Mouse (Mus musculus): ENCODE data around the gene Zdhhc8. TPM values are rescaled to one million over a fixed set of nuclear protein-coding genes. Genes with fewer than 3 reads are reported as not detected.

The Zdhhc8 gene
- polyA plus RNA-seq, 1 experiment: 11.5 TPM

DNA sequence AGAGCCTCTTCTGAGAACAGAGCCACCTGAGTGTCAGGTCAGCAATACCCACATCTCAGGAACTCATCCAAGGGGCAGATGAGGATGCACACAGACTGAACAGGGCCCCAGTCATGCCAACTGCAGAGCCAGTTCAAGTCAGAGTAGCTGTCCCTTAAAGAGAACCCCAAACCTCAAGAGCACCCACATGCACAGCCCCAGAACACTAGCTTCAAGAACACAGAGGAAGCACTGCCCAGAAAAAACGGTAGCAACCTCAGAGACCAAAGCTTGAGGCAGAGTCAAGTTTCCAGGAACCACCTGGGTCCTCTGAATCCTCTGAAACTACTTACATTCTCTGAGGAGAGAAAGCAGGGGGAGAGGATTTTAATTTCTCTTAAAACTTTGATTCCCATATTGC lies 1.5 kb downstream of the Zdhhc8 start:
- WGBS: 27% methylated on average over 1 of the region's 1 CpGs
- no peak for DNase-seq (ENCODE audit: low read depth, low spot score)

DNA sequence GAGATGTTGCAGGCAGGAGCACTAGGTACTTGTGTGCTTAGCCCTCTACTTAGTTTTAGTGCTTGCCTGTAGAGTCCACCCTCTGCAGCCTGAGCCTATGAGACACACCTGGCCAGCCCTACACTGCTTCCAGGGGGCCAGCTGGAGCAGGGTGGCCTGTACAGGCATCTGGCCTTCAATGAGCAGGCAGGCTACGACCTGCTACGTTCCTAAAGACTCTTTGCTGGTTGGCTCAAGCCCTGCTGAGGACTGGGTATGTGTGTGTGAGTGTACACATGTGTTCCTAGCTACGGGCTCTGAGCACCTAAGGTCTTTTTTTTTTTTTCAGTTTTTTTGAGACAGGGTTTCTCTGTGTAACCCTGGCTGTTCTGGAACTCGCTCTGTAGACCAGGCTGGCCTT lies 3.5 kb downstream of the Zdhhc8 start:
- no peak for DNase-seq (ENCODE audit: low read depth, low spot score)
- WGBS: 78% methylated on average over 4 of the region's 4 CpGs

DNA sequence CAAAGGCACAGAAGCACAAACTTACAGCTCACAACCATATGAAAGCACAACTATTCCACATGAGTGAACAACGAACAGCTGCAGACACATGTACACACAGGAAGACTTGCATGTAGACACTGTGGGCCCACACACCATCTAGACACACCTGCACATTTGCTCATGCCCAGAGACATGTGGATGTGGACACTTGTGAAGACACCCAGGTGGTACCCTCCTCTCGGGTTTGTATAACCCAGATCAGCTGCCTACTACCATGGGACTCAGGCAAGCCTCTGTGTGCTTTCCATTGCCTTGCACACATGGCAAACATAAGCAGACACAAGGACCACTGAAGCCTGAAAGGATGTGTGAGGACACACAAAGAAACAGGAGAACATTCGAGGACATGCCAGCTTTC lies 3.9 kb downstream of the Zdhhc8 start:
- 73% methylated on average over 3 of the region's 3 CpGs for WGBS
- DNase-seq (ENCODE audit: low read depth, low spot score): no peak

DNA sequence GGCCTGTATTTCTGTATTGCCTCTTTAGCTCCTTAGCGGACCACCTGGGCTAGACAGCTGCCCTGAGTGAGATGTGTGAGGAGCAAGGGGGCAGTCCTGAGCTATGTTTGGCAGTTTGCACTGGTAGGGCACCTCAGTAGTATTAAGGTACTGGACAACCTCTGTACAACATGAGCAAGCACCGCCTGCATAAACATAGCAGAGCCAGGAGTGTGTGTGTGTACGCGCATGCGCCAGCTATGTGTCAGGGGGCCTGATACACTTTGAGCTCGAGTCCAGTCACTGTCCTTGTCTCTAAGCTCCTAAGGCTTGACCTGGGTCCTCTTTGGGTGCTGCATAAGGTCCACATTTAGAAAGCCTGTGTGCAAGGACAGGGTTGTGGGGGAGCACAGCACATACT lies 4.3 kb downstream of the Zdhhc8 start:
- 83% methylated on average over 6 of the region's 6 CpGs for WGBS
- no peak for DNase-seq (ENCODE audit: low read depth, low spot score)

DNA sequence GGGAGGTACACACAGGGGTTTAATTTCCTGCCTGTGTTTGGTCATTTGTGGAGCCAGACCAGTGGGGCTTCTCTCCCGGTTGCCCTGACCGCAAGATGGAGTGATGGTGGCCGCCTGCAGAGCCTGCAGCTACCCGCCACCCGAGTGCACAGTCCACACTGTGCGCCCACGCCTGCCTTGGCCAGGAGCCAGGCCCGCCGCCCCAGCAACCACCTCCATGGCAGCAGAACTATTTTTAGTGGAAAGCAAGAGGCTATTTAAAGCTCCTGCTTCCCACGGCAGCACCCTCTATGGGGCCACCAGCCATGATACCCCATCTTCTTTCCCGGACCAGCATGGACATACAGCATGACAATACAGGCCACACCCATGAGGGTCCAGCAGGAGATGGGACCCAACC lies 5.3 kb downstream of the Zdhhc8 start:
- DNase-seq (ENCODE audit: low read depth, low spot score): no peak
- WGBS: 48% methylated on average over 11 of the region's 11 CpGs

DNA sequence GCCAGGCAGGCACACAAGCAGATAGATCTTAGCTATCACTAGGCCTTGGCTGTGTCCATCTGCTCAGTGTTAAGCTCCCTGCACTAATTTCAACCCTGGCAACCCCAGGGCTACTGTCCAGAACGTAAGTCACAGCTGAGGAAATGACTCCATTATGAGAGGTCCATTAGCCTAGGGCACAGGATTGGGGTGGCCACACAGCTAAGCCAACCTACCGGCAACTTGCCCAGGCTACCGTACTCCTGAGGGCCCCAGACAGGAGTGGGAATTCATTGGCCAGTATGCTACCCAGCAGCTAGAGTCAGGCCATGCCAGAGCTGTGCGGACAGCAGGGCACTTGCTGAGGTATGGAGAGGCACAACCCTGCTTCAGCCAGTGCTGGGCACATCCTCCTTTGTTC lies 6.1 kb downstream of the Zdhhc8 start:
- 88% methylated on average over 4 of the region's 4 CpGs for WGBS
- no peak for DNase-seq (ENCODE audit: low read depth, low spot score)

DNA sequence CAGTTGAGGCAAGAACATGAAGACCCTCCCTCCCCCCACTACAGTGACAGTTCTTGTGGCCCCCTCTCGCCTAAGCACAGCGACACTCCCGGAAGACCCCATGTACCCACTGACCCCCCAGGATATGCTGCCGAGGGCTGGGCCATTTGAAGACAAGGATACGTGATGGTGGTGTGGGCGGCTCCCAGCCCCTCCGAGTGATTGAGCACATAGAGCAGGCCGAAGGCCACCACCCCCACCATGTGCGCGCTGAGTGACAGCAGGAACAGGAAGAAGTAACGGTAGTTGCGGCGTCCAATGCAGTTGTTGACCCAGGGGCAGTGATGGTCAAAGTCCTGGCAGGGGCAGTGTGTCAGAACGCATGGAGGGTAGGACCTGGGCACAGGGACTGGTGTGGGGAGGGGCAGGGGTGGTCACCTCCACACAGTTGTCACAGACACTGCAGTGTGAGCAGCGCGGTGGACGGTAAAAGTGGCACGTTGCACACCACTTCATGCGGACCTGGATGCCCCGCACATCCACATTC lies 7.0 kb downstream of the Zdhhc8 start:
- no peak for DNase-seq (ENCODE audit: low read depth, low spot score)
- WGBS: 95% methylated on average over 20 of the region's 20 CpGs

DNA sequence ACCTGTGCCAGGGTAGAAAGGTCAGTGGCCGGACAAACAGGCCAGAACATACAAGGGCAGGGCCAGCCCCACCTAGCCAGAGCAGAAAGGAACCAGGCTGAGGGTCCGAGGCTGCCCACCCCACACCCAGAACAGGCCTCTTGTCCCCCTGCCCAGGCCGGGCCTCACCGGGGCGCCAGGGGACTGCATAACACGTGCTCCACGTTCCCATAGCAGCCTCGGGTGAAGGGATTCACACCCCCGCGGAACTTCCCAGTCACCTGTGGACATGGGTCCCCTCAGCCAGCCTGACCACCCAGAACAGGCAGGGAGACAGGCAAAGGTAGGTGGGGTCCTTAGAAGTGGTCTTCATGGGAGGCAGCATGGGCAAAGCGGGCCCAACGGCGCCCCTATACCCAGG lies 7.7 kb downstream of the Zdhhc8 start:
- no peak for DNase-seq (ENCODE audit: low read depth, low spot score)
- 91% methylated on average over 13 of the region's 13 CpGs for WGBS

DNA sequence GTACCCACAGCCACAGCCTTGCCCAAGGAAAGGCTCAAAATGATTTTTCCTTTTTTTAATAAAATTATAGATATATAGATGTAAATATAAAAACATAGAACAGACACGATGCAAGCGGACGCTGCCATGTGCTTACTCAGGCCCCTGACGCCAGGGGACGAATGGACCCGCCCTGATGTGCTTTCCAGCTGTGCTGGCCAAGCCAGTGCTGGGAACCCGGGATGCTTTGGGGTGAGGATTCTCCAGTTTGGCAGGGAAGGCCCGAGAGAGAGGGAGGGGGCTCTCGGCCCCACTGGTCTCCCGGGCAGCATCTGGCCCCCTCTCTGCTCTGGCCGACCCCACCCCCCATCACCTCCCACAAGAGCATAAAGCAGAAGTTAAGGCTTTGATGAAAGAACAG lies 12.7 kb downstream of the Zdhhc8 start:
- DNase-seq (ENCODE audit: low read depth, low spot score): no peak
- 81% methylated on average over 11 of the region's 11 CpGs for WGBS

DNA sequence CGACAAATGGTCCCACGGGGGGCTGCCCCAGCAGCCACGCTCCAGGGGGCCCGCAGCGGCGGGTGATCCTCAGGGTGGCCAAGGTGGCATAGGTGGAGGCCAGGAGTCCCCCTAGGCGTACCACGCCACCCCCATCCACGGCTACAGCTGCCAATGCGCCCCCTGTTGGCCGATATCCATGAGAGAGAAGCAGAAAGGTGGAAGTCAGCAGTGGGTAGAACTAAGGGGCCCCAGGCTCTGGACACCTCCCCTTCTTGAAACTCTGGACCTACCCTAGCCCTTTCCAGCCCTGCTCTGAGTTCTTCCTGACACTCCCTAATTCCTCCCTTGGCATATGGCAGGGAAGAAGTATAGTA lies 13.4 kb downstream of the Zdhhc8 start:
- 70% methylated on average over 11 of the region's 11 CpGs for WGBS
- no peak for DNase-seq (ENCODE audit: low read depth, low spot score)

DNA sequence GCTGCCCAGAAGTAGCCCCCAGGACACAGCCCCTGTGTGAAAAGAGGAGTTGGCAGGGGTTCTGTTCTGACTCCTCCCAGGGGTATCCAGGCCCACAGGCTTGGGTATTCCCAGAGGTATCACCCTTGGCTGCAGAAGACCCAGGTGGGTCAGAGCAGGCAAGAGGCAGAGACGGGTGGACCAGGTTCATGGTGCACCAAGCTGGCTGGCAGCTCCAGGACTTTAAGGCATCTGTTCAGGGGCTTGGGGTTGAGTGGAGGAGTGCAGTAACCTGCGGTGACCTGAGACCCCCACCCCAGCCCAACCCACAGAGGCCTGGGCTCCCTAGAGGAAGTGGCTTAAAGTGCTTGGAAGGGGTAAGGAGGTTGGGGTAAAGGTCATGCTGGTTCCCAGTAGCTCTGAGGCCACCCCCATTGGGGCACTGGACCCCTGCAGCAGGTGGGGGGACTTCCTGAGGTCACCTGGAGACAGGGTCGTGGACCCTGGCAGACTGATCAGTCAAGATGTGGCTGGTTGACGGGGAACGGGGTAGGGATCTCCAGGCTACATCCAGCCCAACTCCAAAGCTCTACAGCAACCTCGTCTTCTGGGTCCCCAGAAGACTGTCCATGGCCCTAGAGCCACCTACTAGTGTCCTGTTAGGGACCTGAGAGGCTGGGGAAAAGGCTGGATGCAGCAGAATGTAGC lies 13.9 kb downstream of the Zdhhc8 start:
- WGBS: 89% methylated on average over 6 of the region's 6 CpGs
- no peak for DNase-seq (ENCODE audit: low read depth, low spot score)

DNA sequence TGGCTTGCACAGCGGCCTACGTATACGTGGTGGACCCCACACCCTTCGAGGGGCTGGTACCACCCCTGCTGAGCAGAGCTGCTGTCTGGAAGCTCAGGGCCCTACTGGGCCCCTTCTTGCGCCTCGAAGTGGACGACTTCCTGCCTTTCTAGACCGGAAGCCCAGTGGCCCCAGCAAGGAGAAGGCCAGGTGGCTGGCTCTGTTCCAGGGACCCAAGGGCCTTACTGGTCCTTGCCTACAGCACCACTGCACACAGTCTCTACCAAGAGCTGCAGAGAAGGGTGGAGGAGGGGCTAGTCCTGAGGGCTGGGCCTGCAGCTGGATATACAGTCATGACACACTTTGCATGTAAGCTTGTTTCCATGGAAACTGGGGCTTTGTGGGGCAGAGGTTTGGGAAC lies 14.9 kb downstream of the Zdhhc8 start:
- no peak for DNase-seq (ENCODE audit: low read depth, low spot score)
- 33% methylated on average over 8 of the region's 8 CpGs for WGBS

DNA sequence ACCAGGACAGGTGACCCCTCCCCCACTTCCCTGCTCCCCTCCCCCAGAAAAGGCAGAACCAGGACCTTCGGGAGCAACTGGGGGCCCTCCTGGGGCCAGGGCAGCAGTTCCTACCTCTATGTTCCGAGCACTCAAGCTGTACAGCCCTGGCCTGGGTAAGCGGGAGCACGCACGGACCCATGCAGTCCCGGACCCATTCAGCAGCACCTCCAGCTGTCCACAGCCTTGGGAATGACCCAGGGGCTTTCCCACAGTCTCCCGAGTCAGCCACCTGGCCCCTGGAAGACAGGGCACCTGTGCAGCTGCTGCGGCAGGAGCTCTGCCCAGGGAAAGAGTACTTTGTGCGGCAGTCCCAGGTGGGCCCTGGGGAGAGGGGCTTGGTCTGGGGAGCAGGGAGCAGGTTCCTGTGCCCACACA lies 16.3 kb downstream of the Zdhhc8 start:
- WGBS: 64% methylated on average over 9 of the region's 9 CpGs
- DNase-seq (ENCODE audit: low read depth, low spot score): no peak

DNA sequence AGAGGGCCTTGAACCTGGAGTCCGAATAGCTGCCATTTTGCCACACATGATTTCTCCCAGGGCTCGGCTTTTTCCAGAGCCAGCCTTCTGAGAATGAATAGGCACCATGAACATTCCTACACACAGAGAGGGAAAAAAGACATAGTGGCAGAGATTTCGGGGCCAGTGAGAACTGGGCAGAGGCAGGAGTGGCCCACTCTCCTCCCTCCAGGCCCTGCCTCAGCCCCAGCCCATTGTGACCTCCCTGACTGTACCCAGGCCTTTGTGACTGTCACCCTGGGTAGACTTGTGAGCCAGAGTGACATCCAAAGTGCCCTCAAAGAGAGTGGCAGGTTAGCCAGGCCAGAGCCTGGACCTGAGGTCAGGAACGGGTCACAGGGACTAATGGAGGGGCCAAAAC lies 17.4 kb downstream of the Zdhhc8 start, which contains the start of gene Ccdc188:
TSS of gene Ccdc188 (plus strand) at position 301 of the 400 bp plus-strand sequence.
- no peak for DNase-seq (ENCODE audit: low read depth, low spot score)
- 94% methylated on average over 4 of the region's 4 CpGs for WGBS

DNA sequence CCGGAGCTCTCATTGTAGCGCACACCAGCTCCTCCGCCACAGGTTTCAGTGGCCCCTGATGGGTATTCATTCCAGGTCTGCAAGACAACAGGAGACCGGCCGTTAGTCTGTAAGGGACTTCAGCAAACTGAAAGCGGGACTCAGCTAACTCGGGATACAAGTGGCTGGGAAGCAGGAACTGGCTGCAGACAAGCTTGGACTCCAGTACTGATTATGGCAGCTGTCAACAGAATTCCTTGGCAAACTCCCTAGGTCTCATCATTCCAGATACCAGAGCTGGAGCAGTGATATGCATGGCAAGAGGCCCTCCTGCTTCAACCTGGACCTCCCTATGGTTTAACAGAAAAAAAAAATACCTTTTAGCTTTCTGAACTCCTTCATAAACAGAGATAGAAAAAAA lies 20.1 kb downstream of the Zdhhc8 start:
- DNase-seq (ENCODE audit: low read depth, low spot score): no peak
- WGBS: 72% methylated on average over 7 of the region's 7 CpGs

DNA sequence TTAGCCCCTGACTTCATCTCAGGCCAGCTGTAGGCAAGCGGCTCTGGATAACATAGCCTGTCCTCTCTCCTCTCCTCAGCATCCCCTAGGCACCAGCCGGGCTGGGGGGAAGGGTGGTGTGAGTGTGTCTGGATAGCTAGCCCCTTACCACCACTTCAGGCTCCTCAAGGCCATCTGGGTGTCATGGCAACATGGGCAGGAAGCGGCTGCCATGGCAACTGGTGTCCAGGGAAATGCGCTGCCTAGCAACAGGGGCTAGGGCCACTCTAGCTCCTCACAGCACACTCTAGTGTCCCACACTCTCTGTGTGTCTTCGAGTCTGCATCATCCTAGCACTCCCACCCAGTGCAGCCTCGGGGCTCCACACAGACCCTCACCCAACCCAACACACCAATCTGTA lies 21.2 kb downstream of the Zdhhc8 start:
- DNase-seq (ENCODE audit: low read depth, low spot score): no peak
- 53% methylated on average over 6 of the region's 6 CpGs for WGBS

DNA sequence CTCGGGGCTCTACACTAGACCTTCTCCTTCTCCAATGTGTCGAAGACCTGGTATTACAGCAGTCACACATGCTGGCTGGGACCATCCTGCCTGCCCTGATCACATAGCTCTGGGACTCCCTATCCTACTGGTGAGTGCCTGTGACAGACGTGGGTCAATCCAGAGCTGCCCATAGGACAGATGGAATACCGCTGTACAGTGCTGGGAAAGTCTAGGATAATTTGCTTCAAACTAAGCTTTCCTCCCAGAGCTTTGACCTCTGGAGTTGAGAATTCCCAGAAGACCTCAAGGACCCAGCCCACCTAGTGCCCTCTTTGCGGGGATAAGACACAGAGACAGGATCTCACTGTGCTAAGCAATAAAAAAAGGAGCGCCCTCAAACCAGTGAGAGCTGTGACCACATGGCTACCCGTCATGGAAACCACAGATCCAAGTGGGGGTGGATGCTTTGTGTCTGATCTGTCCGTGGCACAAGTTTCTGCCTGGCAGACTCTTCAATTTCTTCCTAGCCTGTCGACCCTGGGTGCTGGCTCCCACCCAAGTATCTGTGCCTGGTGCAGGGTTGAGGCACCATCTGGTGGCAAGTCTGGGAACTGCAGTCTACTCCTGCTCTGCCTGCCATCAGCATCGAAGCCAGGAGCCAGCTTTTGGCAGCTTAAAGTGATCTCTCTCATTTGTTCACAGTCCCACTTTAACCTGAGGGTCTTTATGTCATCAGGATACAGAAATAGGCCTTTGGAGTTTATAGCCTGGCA lies 23.3 kb downstream of the Zdhhc8 start:
- 32% methylated on average over 10 of the region's 10 CpGs for WGBS
- DNase-seq (ENCODE audit: low read depth, low spot score): no peak

DNA sequence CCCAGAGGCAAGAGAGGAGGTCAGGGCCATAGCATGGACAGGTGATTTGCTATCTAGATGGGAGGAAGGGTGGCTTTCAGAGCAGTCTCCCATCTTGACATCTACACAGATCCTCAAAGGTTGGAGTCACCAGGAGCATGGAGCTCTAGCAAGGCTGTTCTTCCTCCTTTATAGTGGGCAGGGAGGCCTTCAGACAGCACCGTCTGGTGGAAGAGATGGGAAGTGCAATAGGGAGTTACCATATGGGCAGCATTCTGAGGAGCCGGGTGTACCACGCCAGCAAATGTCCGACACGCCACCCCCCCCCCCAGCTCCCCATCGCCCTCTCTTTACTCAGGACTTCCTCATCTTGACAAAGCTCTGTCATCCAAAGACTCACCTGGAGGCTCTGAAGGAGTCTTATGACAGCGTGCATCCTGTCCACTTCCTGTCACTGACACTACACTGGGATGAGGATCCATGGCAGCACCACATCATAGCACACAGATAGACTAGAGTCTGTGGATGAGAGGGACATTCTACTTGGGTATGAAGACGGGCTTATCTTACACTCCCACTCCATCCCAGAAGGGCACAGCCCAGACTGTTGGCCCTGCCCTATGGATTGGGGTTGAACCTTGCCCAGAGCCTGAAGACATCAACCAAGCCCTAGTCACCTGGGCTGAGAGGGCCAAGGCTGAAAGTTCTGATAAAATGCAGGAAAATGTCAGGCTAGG lies 24.1 kb downstream of the Zdhhc8 start:
- no peak for DNase-seq (ENCODE audit: low read depth, low spot score)
- 16% methylated on average over 8 of the region's 8 CpGs for WGBS

DNA sequence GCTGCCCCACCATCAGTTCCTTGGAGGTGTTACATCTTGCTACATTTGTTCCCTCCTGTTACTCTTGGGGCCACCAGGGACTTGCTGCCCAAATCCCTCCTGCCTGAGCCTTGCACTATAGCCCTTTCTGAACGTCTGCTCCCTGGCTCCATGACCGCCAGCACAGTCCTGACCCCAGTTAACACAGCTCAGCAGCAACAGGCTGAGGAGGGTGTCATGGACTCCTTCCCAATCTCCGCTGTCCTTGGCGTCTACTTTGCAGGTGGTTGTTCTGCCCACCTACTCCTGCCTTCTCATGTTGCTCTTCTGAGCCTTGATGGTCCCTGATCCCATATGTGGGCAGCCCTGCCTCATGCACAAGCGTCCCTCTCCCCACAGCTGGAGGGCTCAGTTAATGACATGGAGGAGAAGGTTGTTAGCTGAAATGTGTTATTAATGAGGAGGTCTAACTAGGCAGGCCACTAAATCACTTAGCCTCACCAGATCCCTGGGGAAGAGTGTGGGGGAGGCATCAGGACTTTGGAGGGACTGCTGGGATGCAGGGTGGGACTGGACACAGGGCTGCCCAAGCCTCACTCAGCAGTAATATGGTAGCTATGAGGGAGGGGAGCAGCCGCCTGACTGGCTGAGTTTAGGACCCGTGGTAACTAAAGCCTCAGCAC lies 31.4 kb downstream of the Zdhhc8 start:
- DNase-seq (ENCODE audit: low read depth, low spot score): no peak
- WGBS: 76% methylated on average over 7 of the region's 7 CpGs

DNA sequence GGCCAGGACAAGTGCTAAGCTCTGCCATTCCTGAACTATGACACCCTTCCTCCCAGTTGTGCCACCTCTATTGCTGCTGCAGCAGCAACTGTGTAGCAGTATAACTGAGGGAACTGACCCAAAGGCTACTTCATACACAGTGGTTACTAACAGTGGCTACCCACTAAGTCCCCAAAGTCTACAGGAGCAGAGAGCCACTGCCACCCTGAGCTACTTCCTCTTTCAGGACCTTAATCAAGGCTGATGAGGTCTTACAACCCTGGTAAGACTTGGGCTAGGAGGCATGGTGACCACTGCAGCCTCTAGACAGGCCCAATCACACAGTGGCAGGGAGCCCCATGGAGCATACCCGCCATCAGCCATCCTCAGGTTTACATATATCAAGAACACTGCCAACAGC lies 32.9 kb downstream of the Zdhhc8 start:
- WGBS: 96% methylated on average over 1 of the region's 1 CpGs

More for the DNA sequence above, 32.9 kb downstream of the Zdhhc8 start:
- DNase-seq (ENCODE audit: low read depth, low spot score): no peak

Data from large intestine, adult 2 months (tissue).